Mouse (Mus musculus) cerebellum, adult 2 months (tissue): ENCODE results near the gene Olfr518.

Experiments used
- CTCF ChIP-seq: fragments of 200-500 bp; IDR thresholded peaks from 2 replicates; pipeline ENCODE4 v1.5.1; 2011; ENCODE audit warnings: low read depth, mild to moderate bottlenecking, control low read depth, low read length, moderate library complexity, borderline replicate concordance; ENCODE audit not compliant: insufficient read depth
- POLR2A ChIP-seq: fragments of 200-500 bp; IDR thresholded peaks from 2 replicates; pipeline ENCODE4 v1.6.1; 2011; ENCODE audit warnings: low read length, control low read depth, borderline replicate concordance; ENCODE audit not compliant: insufficient read depth

GRCm38 (mm10) chr7:108929726-108930393, 45.1 kb upstream of the Olfr518 start, which contains the start of gene Nlrp10:
- no peak for TF ChIP-seq CTCF
- TF ChIP-seq POLR2A = no peak
